Mouse (Mus musculus) layer of hippocampus, postnatal 14 days (tissue): ENCODE measurements around the gene Trmt44. TPM values are rescaled to one million over a fixed set of nuclear protein-coding genes. Genes with fewer than 3 reads are reported as not detected.

Source experiments
- DNase-seq, 2 experiments: peaks; one replicate each; pipeline ENCODE4 v3.0.0; 2021 to 2022; ENCODE audit warnings: low spot score in 2 of 2, mixed read lengths in 1 of 2
- total RNA-seq, 2 experiments: library from RNA; stranded (reverse); gene quantifications; 2 replicates each; pipeline ENCODE4 v1.2.3; 2021

Trmt44 gene
- total RNA-seq, 2 experiments from 2014 or later, result 7.8 to 8.9 TPM

DNA sequence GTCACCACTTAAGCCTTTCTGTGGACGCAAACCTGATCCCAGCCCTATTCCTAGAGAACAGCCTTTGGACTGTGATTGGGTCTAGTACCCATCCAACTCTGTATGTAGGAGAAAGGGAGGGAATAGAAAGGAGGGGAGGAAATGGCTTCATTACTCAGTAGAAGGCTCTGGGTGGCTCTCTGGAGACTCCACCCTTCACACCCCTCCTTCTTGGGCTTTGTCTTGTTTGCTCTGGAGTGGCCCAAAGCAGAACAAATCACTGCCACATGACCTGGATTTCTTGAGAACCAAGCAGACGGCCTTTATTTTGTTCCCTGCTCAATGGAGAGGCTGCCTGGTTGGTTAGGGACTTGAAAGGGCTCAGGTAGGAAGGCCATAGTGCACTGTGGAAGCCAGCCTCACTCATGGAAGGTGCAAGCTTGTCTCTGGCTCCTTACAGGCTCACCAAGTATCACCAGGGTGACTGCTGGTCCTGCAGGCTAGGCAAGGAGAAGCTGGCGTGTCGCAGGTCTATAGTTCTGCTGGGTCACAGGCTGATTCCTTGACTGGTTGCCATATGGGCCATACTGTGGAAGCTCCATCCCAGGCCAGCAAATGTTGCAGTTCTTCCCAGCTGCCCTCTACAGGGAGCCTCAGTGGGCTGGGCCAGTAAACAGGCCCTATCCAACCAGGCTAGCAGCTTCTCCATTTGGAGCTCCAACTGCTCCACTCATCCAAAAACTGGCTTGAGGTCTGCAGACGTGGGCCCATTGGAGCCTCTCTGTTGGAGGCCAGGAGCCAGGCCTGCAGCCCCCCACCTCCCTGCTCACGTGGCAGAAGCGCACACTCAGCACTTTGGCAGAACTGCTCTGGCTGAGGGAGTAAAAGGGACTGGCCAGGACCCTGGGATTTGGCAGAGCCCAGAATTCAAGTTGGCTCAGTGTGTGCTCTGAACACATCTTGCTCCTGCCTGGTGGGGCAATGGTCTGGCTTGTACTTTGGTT lies 22.7 kb downstream of the Trmt44 start:
- DNase-seq, result peak in 1 of 2 experiments; percentile 57

GRCm38 (mm10) chr5:35546127-35546526 lies 28.7 kb downstream of the Trmt44 start:
- no peak for DNase-seq

- DNase-seq, result no peak
Measured at GRCm38 (mm10) chr5:35541059-35541790, 33.6 kb downstream of the Trmt44 start.

- DNase-seq, result no peak
Measured at GRCm38 (mm10) chr5:35540555-35540954, 34.3 kb downstream of the Trmt44 start.

- no peak for DNase-seq
Measured at GRCm38 (mm10) chr5:35539576-35539975, 35.3 kb downstream of the Trmt44 start.

DNA sequence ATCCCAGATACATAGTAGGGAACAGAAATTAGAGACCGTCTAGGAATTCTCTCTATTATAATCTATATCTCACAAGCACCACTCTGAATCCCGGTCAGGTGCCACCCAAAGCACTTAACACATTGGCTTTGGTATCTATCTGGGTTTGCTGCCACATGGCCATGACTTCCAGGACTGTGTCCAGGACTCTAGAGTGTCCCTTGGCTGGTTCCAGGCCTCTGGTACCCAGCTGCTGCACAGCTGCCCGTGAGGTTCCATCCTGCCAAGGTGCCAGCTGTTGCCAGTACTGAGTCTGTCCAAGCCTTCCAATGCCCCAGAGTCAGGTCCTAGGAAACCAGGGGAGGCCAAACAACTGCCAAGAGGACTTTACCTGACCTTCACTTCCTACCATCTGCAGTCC lies 36.8 kb downstream of the Trmt44 start:
- no peak for DNase-seq

GRCm38 (mm10) chr5:35537474-35537873 lies 37.4 kb downstream of the Trmt44 start:
- no peak for DNase-seq

DNA sequence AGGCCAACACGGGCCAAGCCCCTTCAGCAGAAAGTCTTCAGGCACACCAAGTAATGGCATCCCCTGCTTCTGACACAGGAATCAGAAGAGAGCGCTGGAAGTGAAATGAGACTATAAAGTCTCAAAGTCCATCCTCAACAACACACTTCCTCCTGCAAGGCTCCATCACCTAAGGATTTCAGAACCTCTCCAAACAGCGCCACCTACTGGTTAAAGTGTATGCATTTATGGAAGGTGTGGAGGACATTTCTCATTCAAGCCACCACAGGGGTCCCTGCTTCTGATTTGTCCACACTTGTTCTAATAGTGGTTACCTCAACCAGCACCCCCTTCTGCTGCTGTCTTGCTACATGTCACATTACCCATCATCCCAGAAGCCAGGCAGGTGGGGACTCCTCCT lies 38.6 kb downstream of the Trmt44 start:
- no peak for DNase-seq

GRCm38 (mm10) chr5:35531586-35531985 lies 43.3 kb downstream of the Trmt44 start:
- no peak for DNase-seq

GRCm38 (mm10) chr5:35530442-35530841 lies 44.4 kb downstream of the Trmt44 start:
- peak; percentile 32 to 34 for DNase-seq

DNA sequence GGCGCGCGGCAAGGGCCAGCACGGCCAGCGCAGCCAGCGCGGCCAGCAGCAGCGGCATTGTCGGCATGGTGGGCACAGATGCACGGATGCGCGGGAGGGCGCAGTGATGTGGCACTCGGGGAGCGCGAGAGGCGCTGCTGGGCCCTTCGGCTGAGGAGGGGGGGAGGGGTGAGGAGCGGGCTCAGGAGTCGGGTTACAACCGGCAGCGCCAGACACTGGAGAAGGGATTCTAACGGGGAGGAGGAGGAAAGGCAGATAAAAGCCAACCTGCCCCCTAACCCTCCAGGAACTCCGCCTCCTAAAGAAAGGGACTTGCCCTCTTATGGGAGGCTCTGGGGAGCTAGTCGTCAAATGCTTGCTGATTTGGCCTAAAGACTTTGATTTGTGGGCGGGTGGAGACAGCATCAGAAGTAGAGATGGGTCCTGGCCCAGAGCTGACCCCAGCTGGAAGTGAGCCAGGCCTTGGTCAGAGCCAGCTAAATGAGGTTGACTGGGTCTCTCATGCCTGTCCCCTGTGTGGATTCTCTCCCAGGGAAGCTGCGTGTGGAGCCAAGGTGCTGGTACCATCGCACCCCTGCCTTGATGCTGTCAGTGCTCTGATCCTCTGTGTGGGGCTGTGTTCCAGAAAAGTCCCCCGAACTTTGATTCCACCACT lies 49.3 kb downstream of the Trmt44 start, which contains the start of gene Cpz:
Gene Cpz (minus strand): TSS at position 230 of the 655 bp plus-strand sequence.
- DNase-seq, result no peak

GRCm38 (mm10) chr5:35524381-35524780 lies 50.5 kb downstream of the Trmt44 start:
- no peak for DNase-seq

DNA sequence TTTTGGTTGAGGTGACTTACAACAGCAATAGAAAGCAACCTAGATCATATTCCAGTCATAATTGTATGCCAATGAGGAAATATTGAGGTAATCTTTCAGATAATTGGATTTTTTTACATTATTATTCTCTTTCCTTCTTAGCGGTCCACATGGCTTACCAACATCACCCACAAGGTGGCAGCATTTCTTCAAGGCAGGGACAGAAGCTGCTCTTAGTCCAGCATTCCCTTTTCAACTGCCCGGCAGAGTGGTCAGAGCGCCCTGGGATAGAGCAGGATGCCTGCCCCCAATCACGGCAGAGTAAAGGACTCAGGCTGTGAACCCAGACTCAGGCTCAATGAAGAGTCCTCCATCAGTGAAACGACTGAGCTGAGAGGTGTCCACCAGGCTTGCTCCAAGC lies 51.1 kb downstream of the Trmt44 start:
- DNase-seq, result peak; percentile 46 to 74

GRCm38 (mm10) chr5:35516781-35517180 lies 58.1 kb downstream of the Trmt44 start:
- no peak for DNase-seq

DNA sequence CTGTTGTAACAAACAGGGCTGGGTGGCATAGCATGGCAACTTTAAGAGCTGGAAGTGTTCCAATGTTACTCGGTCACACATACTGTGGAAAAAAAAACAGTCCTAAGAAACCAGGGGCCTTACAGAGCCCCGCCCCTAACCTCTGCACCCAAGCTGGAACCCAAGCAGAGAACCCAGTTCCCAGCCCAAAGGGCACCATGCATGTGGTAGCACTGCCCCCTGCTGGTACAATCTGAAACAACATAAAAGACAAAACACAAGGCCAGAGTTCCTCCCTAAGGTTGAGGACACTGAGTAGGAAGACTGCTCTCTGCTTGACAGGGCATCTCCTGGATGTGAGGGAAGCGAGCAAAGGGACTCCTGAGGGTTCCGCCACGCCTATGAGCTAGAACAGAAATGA lies 64.3 kb downstream of the Trmt44 start:
- DNase-seq, result peak; percentile 65 to 69

Other genes starting within 250 kb of the Trmt44 start
- gene Hmx1, start 186.0 kb downstream of the Trmt44 start, total RNA-seq, result not detected
- gene Cpz, start 49.4 kb downstream of the Trmt44 start, total RNA-seq, result 1 to 10 TPM in 1 of 2 experiments, under 1 TPM in 1; 0.43 to 1.3 TPM
- gene Acox3, start 8.0 kb upstream of the Trmt44 start, total RNA-seq, result 10 to 100 TPM; 25.7 to 30.2 TPM
- gene Htra3, start 104.7 kb upstream of the Trmt44 start, total RNA-seq, result 10 to 100 TPM; 11.5 to 12.5 TPM
- 1 to 10 TPM; 3.8 to 4.1 TPM for gene Sh3tc1, start 164.9 kb upstream of the Trmt44 start, total RNA-seq
- gene Ablim2, start 182.8 kb upstream of the Trmt44 start, total RNA-seq, result 100 to 1,000 TPM in 1 of 2 experiments, 10 to 100 TPM in 1; 94.4 to 101 TPM